Mouse (Mus musculus) lung, adult 2 months (tissue): ENCODE results near the gene Pcbd1.

Experiments
- CTCF ChIP-seq: fragments of 200-500 bp; IDR thresholded peaks from 2 replicates; pipeline ENCODE4 v1.5.1; 2011; ENCODE audit warnings: mild to moderate bottlenecking, low read length, control low read depth; ENCODE audit not compliant: insufficient read depth
- POLR2A ChIP-seq: fragments of 200-500 bp; IDR thresholded peaks from 2 replicates; pipeline ENCODE4 v1.6.1; 2011; ENCODE audit warnings: low read depth, mild to moderate bottlenecking, control low read depth, low read length, borderline replicate concordance; ENCODE audit errors: extremely low read depth

GRCm38 (mm10) chr10:61080931-61081255 is 8.2 kb upstream of the Pcbd1 start:
- TF ChIP-seq CTCF (no peak), POLR2A (no peak)
